Mouse (Mus musculus) stomach, embryonic 14.5 days (tissue): ENCODE measurements around the gene Hdac9. TPM values are rescaled to one million over a fixed set of nuclear protein-coding genes. Genes with fewer than 3 reads are reported as not detected.

Experiments used
- ATAC-seq: fragments of 200-750 bp; cut with Nextera tagmentation; 2 replicates; pipeline ENCODE4 v1.8.0; 2017; ENCODE audit warnings: low read depth, moderate TSS enrichment; ENCODE audit not compliant: insufficient number of reproducible peaks, insufficient read depth, low FRiP score
- H3K27ac ChIP-seq: fragments of 300-500 bp; sonication (generic); 2 replicates; pipeline ENCODE4 v1.5.1; 2014; ENCODE audit warnings: mild to moderate bottlenecking, low read length, moderate library complexity, mixed read lengths
- H3K27me3 ChIP-seq: fragments of 300-500 bp; sonication (generic); 2 replicates; pipeline ENCODE4 v1.6.1; 2014; ENCODE audit warnings: low read length, control low read depth, mixed read lengths; ENCODE audit not compliant: control insufficient read depth, insufficient read depth
- H3K36me3 ChIP-seq: fragments of 300-500 bp; sonication (generic); 2 replicates; pipeline ENCODE4 v1.6.1; 2014; ENCODE audit warnings: mild to moderate bottlenecking, control low read depth, low read length, moderate library complexity, mixed read lengths; ENCODE audit not compliant: control insufficient read depth, insufficient read depth
- H3K4me1 ChIP-seq: fragments of 300-500 bp; sonication (generic); 2 replicates; pipeline ENCODE4 v1.6.1; 2014; ENCODE audit warnings: low read length, control low read depth, mixed read lengths; ENCODE audit not compliant: control insufficient read depth, insufficient read depth
- H3K4me2 ChIP-seq: fragments of 300-500 bp; sonication (generic); replicated peaks from 2 replicates; pipeline ENCODE4 v1.6.1; 2014; ENCODE audit warnings: low read depth, low read length, control low read depth
- H3K4me3 ChIP-seq: fragments of 300-500 bp; sonication (generic); 2 replicates; pipeline ENCODE4 v1.5.1; 2014; ENCODE audit warnings: low read depth, low read length, control low read depth
- H3K9ac ChIP-seq: fragments of 300-500 bp; sonication (generic); replicated peaks from 2 replicates; pipeline ENCODE4 v1.6.1; 2014; ENCODE audit warnings: low read depth, mild to moderate bottlenecking, control low read depth, low read length, moderate library complexity, mixed read lengths
- H3K9me3 ChIP-seq: fragments of 300-500 bp; sonication (generic); 2 replicates; pipeline ENCODE4 v1.6.1; 2016; ENCODE audit warnings: low read depth, low read length, control low read depth; ENCODE audit not compliant: control insufficient read depth
- WGBS: fragments of 180-500 bp; shearing (Covaris S2); extraction: QIAGEN DNeasy Blood & Tissue Kit; methylation state at CpG from one replicate; pipeline ENCODE4 v1.1.7; 2014; 5-methylcytosine and 5-hydroxymethylcytosine counted together
- polyA plus RNA-seq: library from polyadenylated mRNA; unstranded; fragments of >200 nt; fragmentation: Nextera tagmentation; extraction: Ambion mirVana; gene quantifications from 2 replicates; pipeline ENCODE4 v1.2.1, GENCODE M21; 2014

The Hdac9 gene
- polyA plus RNA-seq, 1 experiment from 2014 or later: 6.9 TPM

DNA sequence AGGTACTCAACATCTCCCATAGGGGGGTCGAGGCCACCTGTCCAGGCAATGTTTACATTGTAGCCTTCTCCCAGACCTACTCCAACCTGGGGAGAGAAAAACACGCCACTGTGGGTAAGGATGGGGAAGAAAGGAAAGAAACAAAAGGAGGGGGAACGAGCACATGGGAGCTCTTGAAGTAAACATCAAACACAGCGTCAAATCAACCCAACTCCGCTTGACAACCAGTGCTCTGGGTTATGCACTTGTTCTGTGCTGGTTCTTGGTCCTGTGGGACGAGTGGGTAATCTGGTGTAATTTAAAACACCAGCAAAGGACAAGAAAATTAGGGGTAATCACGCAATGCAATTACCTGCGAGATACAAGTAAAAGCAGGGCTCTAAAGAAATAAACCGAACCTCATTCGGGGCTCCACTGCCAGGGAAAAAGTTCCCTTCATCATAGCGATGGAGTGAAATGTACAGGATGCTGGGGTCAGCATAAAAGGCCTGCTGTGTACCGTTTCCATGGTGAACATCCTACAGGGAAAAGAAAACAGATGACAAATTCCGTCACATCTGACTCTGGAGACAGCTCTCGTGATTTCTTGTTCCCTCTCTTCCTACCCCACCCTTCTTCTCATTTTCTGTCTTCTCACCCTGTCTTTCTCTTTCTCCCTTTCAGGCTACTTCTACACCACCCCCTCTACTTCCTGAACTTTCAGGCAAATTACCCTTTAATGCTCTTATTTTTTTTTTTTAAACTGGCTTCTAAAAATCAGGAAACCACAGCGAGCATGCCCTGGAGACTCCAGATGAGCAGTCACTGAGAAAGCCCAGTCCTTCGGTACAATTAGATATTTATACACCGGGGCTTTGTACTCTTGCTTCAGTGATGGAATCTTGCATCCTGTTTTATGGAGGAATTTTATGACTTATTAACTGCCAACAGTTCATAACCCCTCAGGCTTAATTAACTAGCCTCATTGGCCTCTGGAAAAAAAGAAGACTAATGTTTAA, 701.6 kb downstream of the Hdac9 start:
- no peak overlapping the region for H3K27ac ChIP-seq
- no peaks in the 10 kb centered on the region for H3K36me3 ChIP-seq
- H3K9me3 ChIP-seq: no peaks in the 10 kb centered on the region
- H3K9ac ChIP-seq: no peak overlapping the region
- no peak overlapping the region for H3K4me3 ChIP-seq
- no peak overlapping the region for H3K4me2 ChIP-seq
- no peak for ATAC-seq
- WGBS: 59% methylated on average over 17 of the region's 17 CpGs
- no peaks in the 10 kb centered on the region for H3K4me1 ChIP-seq
- no peaks in the 10 kb centered on the region for H3K27me3 ChIP-seq

DNA sequence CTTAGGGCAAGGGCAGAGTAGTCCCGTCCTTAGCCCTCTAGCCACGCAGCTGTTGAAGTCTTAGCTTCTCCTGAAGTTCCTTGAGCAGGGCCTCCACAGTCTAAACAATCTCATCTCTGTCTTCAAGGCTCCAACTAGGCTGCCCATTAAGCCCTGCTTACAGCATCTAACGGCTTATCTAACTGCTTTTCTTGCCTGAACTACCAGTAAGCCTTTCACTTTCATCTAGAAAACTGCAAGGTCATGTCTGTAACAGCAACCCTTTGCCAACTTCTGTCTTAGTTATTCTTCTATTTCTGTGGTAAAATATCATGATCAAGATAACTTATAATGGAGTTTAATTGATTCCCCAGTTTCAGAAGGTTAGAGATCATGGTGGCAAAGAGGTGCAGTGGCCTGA, 704.7 kb downstream of the Hdac9 start:
- no peak for ATAC-seq
- Histone ChIP-seq H3K27me3 (no peaks in the 10 kb centered on the region), H3K4me1 (no peaks in the 10 kb centered on the region), H3K4me2 (no peak overlapping the region), H3K27ac (no peak overlapping the region), H3K9me3 (no peaks in the 10 kb centered on the region), H3K9ac (no peak overlapping the region), H3K36me3 (no peaks in the 10 kb centered on the region), H3K4me3 (no peak overlapping the region)
- WGBS: 39% methylated on average over 3 of the region's 3 CpGs

DNA sequence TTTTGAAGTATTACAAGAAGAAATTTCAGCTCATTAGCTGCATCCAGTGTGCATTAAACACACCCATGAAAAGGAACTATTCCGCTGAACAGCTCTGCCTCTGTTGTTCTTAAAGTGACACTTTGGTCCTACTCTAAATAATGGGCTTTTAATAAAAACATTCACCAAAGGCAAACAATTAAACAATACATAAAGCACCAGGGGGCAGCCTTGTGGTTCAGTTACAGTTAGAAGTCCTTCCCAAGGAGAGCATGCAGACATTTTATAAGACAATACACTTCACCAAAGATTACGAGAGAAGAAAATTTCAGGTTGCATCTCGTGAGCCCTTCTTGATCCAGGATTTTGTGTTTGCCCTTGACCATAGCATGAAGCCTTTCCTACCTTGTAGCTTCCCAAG, 715.4 kb downstream of the Hdac9 start:
- H3K4me2 ChIP-seq: no peak overlapping the region
- H3K4me1 ChIP-seq: no peaks in the 10 kb centered on the region
- no peak overlapping the region for H3K9ac ChIP-seq
- H3K27me3 ChIP-seq: no peaks in the 10 kb centered on the region
- no peak overlapping the region for H3K27ac ChIP-seq
- no peaks in the 10 kb centered on the region for H3K9me3 ChIP-seq
- H3K36me3 ChIP-seq: no peaks in the 10 kb centered on the region
- WGBS: 81% methylated on average over 3 of the region's 3 CpGs
- no peak for ATAC-seq
- no peak overlapping the region for H3K4me3 ChIP-seq

DNA sequence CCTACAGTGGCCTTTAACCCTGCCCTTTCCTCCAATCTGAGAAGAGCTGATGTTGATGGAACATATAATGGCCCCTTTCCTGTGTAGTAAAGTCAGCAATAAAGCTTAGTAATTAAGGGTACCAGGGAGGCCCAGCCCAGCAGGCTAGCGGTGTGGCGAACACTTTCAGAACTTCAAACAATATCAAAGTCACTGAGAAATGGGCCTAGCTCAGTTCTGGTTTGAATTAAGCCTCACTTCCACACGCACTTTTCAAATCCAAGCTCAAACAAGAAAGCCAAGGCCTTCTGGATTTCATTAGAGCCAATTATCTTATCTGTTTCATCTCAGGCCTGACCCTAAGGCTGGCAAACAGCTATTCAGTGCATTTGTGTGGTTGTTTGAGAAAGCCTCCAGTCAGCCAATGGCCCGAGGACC, 716.9 kb downstream of the Hdac9 start:
- H3K4me3 ChIP-seq: no peak overlapping the region
- H3K4me1 ChIP-seq: no peaks in the 10 kb centered on the region
- H3K27ac ChIP-seq: no peak overlapping the region
- H3K9ac ChIP-seq: no peak overlapping the region
- no peak overlapping the region for H3K4me2 ChIP-seq
- H3K36me3 ChIP-seq: no peaks in the 10 kb centered on the region
- ATAC-seq: no peak
- 41% methylated on average over 4 of the region's 4 CpGs for WGBS
- H3K27me3 ChIP-seq: no peaks in the 10 kb centered on the region
- H3K9me3 ChIP-seq: no peaks in the 10 kb centered on the region

DNA sequence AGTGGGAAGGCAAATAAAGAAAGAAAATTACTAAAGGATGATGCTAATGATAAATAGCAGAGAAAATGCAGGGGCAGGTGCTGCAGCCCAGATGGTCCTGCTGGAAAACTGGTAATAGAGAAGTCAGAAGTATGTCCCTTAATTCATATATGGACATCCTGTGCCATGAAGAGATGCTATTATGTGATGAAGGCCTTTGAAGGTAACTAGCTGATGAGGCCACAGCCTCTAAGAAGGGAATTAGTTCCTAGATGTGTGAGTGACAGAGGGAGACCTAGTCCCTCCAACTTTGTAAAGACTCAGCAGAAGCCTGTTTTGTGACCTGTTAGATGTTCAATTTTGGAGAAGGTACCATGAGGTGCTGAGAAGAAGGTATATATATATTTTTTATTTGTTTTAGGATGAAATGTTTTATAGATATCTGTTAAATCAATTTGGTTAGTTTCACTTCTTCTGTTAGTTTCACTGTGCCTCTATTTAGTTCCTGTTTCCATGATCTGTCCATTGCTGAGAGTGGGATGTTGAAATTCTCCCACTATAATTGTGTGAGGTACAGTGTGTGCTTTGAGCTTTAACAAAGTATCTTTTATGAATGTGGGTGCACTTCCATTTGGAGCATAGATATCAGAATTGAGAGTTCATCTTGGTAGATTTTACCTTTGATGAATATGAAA, 721.6 kb downstream of the Hdac9 start:
- Histone ChIP-seq H3K36me3 (no peaks in the 10 kb centered on the region), H3K9ac (no peak overlapping the region), H3K9me3 (no peaks in the 10 kb centered on the region), H3K27ac (no peak overlapping the region), H3K4me1 (no peaks in the 10 kb centered on the region), H3K27me3 (no peaks in the 10 kb centered on the region), H3K4me2 (no peak overlapping the region), H3K4me3 (no peak overlapping the region)
- ATAC-seq: no peak

DNA sequence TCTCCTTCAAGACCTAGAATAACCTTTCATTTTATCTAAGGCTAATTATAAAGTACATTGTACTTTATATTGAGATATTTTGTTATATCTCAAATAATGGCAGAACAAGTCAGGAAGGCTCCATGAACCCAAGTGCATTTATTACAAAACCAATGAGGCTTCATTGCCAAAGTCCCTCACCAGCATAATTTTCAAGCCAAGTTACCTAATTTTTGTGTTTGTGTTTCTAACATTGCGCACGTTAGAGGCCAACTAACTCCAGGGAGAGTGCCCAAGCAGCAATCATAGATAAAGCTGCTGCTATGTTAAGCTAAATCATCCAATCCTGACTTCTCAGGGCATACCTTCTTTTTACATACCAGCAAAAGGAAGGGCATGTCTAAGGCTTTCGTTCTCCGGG, 722.8 kb downstream of the Hdac9 start:
- Histone ChIP-seq H3K36me3 (no peaks in the 10 kb centered on the region), H3K4me3 (no peak overlapping the region), H3K9ac (no peak overlapping the region), H3K4me2 (no peak overlapping the region), H3K9me3 (no peaks in the 10 kb centered on the region), H3K27me3 (no peaks in the 10 kb centered on the region), H3K4me1 (no peaks in the 10 kb centered on the region), H3K27ac (no peak overlapping the region)
- 87% methylated on average over 4 of the region's 4 CpGs for WGBS
- ATAC-seq: no peak

DNA sequence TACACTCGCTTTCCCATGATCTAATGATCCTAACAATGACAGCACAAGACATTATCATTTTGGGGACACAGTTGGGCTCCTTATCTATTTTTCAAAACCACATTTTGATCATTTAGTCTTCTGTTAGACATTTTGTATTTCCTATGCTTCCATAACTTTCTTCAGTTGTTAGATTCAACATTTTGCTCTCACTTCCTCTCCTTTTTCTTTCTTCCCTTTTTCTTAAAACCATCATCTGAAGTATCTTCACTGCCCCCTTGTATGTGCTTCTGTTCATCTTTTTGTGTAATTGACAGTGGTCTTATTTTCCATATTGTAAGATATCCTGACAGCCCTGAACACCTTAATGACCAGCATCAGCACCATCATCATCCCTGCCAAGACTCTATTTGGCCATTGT, 725.6 kb downstream of the Hdac9 start:
- Histone ChIP-seq H3K4me3 (no peak overlapping the region), H3K9me3 (no peaks in the 10 kb centered on the region), H3K9ac (no peak overlapping the region), H3K4me2 (no peak overlapping the region), H3K27ac (no peak overlapping the region), H3K27me3 (no peaks in the 10 kb centered on the region), H3K4me1 (no peaks in the 10 kb centered on the region), H3K36me3 (no peaks in the 10 kb centered on the region)
- no peak for ATAC-seq
- 91% methylated on average over 1 of the region's 1 CpGs for WGBS

DNA sequence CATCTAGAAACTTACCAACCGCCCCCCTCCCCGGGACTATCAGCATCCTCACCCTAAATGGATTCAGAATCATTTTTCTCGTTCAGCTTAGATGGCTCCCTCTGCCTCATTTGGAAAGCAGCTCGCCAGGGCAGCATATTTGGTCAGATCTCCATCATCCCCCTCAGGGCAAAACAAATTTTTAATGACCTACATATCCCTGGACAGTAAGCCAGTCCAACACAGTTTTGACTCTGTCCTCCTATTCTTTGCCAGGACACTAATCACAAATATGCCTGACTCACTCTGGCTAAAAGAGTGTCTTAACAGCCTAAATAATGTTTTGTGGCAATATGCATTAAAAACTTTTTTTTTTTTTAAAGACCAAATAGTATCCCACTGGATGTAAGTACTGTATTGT, 738.0 kb downstream of the Hdac9 start:
- no peaks in the 10 kb centered on the region for H3K9me3 ChIP-seq
- H3K9ac ChIP-seq: no peak overlapping the region

More for the DNA sequence above, 738.0 kb downstream of the Hdac9 start:
- H3K4me2 ChIP-seq: no peak overlapping the region
- no peak for ATAC-seq
- 80% methylated on average over 4 of the region's 4 CpGs for WGBS
- no peaks in the 10 kb centered on the region for H3K36me3 ChIP-seq
- H3K27ac ChIP-seq: no peak overlapping the region
- H3K4me3 ChIP-seq: no peak overlapping the region
- H3K4me1 ChIP-seq: no peaks in the 10 kb centered on the region
- H3K27me3 ChIP-seq: no peaks in the 10 kb centered on the region
